Mouse (Mus musculus) bone marrow, adult 2 months (tissue): ENCODE measurements at regions not wholly inside any gene's neighbourhood (a gene's known extent, or its start where the extent isn't known, plus 50 kb on each side); places are given as distances from the start of the nearest gene placed in this dataset.

Source experiments
- H3K27ac ChIP-seq: fragments of 200-500 bp; 2 replicates; pipeline ENCODE4 v1.5.1; 2012; ENCODE audit warnings: low read depth, mild to moderate bottlenecking, control low read depth, inconsistent platforms, low read length; ENCODE audit not compliant: control insufficient read depth, poor library complexity, insufficient read depth
- H3K4me1 ChIP-seq: fragments of 200-500 bp; 2 replicates; pipeline ENCODE4 v1.6.1; 2011; ENCODE audit warnings: low read length; ENCODE audit not compliant: control insufficient read depth, insufficient read depth
- H3K4me3 ChIP-seq: fragments of 200-500 bp; replicated peaks from 2 replicates; pipeline ENCODE3; 2011; ENCODE audit warnings: mild to moderate bottlenecking, low read depth, low read length, control low read depth; ENCODE audit not compliant: control insufficient read depth
- CTCF ChIP-seq: fragments of 200-500 bp; IDR thresholded peaks from 2 replicates; pipeline ENCODE4 v1.5.1; 2011; ENCODE audit warnings: low read length, control low read depth; ENCODE audit not compliant: control insufficient read depth, insufficient read depth
- POLR2A ChIP-seq: fragments of 200-500 bp; IDR thresholded peaks from 2 replicates; pipeline ENCODE4 v1.6.1; 2011; ENCODE audit warnings: low read depth, mild to moderate bottlenecking, control low read depth, low read length, borderline replicate concordance; ENCODE audit not compliant: control insufficient read depth
- WGBS: fragments of 180-500 bp; shearing (Covaris S2); methylation state at CpG from one replicate; pipeline ENCODE4 v1.1.7; 2018; 5-methylcytosine and 5-hydroxymethylcytosine counted together

DNA sequence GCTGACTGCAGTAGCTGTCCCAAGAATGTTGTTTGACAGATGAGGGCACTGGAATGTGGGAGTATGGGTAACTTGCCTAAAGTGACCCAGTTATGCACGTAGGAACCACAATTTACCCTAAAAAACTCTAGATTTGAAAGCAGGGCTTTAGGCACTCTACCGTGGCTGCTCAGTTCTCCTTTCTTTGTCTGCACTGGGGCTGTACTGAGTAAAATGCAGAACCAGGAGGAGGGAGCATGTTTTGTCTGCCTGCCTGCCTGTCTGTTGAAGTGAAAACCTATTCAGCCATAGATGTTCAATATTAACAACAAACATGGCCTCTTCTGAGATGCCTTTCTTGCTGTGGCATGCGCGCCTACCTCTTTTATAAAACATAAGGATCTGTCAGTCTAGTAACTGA lies 77.5 kb downstream of the Csl start:
- Histone ChIP-seq H3K27ac (no peak overlapping the region), H3K4me3 (no peak overlapping the region), H3K4me1 (no peaks in the 10 kb centered on the region)
- no peak for TF ChIP-seq POLR2A
- TF ChIP-seq CTCF, result no peak
- WGBS, result 56% methylated on average over 4 of the region's 4 CpGs

DNA sequence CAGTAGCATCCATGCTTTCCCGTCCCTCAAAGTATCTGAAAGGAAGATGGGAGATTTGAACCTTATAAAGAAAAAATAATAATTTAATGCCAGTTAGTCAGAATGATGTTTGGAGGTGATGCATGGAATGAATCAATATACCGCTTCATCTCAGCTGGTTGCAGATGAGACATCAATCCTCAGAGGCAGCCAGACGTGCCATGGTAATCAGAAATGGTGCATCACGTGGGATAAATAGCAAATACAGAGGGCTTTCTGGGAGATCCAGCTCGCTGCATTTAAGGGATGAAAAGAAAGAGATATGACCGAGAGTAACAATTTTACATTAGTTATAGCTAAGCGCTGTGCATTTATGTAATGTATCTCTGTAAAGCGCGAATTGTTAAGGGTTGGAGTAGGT lies 77.1 kb downstream of the Csl start:
- no peak for TF ChIP-seq POLR2A
- TF ChIP-seq CTCF, result no peak
- H3K4me3 ChIP-seq, result no peak overlapping the region
- no peaks in the 10 kb centered on the region for H3K4me1 ChIP-seq
- WGBS, result 86% methylated on average over 9 of the region's 9 CpGs
- no peak overlapping the region for H3K27ac ChIP-seq

DNA sequence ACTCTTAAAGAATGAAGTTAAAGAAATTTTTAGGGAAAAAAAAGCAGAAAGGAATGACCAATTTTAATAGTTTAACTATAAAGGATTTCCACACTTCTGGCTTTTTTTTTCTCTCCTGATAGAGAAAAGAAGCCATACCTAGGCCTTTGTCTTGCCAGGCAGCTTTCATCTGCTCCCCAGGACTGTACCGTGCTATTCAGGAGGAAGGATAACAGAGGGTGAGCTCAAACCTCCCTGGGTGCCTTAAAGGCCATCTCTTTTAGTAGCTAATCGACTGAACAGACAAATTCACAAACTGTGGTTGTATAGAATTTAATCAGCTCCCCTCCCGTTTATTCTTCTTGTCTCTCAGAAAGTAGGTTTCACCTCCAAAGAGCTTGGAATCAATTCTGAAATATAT lies 76.1 kb downstream of the Csl start:
- TF ChIP-seq CTCF (no peak), POLR2A (no peak)
- 54% methylated on average over 3 of the region's 3 CpGs for WGBS
- H3K4me1 ChIP-seq, result no peaks in the 10 kb centered on the region
- H3K27ac ChIP-seq, result no peak overlapping the region
- H3K4me3 ChIP-seq, result no peak overlapping the region

DNA sequence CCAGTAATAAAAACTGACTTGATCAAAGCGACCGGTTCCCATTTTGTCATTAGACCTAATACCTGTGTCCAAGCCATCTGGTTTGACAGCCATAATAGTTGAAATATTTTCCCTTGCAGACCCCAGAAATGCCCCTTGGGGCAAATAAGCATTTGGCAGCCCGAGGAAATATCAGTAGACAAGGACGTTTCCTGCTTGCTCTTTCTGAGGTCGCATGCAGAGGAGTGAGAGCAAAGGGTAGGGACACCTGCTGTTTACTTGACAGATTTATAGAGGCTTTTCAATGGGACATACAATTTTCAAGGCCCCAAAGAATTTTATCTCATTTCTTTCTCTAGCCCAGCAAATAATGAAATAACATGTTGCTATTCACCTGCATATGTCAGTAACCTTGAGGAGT lies 73.5 kb downstream of the Csl start:
- TF ChIP-seq POLR2A (no peak), CTCF (no peak)
- Histone ChIP-seq H3K27ac (no peak overlapping the region), H3K4me1 (no peaks in the 10 kb centered on the region), H3K4me3 (no peak overlapping the region)
- 39% methylated on average over 5 of the region's 5 CpGs for WGBS

DNA sequence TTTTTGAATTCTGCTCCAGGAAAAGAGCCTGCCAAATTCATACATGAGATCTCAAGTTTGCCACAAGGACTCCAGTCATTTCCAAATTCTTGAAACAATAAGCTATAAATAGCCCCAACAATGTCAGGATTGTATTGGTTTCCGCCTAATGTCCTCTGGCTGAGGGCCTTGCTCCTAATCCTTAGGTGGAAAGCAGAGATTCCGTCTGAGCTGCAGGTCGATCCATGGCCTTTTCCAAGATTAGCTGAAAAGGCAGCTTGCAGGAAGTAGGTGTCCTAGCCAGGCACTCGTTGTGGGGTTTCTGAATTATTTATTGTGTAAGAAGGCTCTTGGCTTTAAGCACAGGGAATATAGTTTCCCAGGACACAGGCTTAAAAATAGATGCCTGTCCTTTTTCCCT lies 72.4 kb downstream of the Csl start:
- no peaks in the 10 kb centered on the region for H3K4me1 ChIP-seq
- no peak overlapping the region for H3K4me3 ChIP-seq
- 66% methylated on average over 4 of the region's 4 CpGs for WGBS
- no peak for TF ChIP-seq CTCF
- no peak for TF ChIP-seq POLR2A
- no peak overlapping the region for H3K27ac ChIP-seq

DNA sequence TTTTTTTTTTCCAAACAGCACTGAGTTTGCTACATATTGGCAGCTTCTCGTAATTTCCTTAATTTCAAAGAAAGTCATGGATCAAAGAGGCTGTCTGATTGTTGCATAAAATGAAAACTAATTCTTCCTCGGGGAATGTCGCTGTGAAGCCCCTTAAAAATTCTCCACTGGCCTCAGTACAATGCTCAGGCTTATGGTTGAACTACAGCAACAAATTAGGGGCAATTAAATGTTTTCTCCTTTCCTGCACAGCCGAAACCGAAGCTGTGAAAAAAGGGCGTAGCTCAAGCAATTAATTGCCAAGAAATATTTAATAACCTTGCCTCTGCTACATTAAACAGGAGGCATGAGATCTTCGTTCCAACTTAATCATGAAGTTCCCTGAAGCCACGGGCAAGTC lies 61.8 kb downstream of the Csl start:
- TF ChIP-seq POLR2A (no peak), CTCF (no peak)
- Histone ChIP-seq H3K4me3 (no peak overlapping the region), H3K27ac (no peak overlapping the region), H3K4me1 (no peaks in the 10 kb centered on the region)
- WGBS, result 72% methylated on average over 8 of the region's 8 CpGs

DNA sequence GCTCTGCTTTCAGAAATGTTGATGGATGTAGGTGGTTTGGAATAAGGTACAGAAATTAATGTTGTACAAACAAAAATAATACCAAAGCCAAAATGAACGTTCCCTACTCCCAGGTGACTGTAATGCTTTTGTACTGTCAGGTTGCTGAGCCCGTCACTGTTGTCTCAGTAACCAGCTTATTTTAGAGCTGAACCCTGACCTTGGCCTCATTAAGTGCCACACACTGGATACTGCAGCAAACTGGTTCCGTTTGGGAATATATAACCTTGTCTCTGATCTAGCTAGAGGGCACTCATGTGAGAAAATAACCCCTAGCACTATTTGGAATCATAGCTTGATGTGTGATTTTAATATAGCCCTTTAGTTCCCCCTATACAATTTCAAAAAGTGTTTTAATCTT lies 60.0 kb downstream of the Csl start:
- TF ChIP-seq CTCF (no peak), POLR2A (no peak)
- Histone ChIP-seq H3K27ac (no peak overlapping the region), H3K4me1 (no peaks in the 10 kb centered on the region), H3K4me3 (no peak overlapping the region)
- 75% methylated on average over 3 of the region's 3 CpGs for WGBS

DNA sequence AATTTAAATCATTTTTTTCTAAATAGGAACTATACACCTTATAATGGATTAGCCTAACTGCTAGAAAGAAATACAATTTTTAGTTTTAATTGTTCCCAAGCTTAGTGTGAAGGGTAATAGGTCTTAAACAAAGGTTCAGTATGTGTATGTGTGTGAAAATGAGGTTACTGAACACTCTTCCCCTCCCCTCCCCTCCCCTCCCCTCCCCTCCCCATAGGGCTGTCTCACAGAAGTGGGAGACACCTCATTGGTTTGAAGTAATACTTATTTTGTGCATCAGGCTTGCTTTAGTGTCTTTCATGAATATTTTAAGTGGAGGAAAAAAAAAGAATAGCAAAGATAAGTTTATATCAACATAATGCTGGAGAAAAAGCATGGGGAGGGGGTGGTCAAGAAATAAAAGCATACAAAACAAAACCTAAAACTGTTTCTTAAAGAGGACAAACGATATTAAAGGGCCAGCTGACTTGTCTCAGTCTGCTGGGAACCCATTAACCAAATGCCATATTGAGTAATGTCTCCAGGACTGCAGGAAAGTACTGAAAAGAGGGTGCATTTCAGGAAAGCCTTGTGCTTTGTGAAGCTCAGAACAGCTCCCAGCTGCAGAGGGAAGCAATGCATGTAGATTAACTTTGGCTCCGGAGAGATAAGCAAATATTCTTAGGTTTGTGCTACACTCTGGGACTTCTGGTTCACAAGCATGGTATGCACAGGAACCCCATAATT lies 59.2 kb downstream of the Csl start:
- Histone ChIP-seq H3K4me1 (no peaks in the 10 kb centered on the region), H3K27ac (no peak overlapping the region), H3K4me3 (no peak overlapping the region)
- no peak for TF ChIP-seq POLR2A
- no peak for TF ChIP-seq CTCF
- WGBS, result 42% methylated on average over 2 of the region's 2 CpGs
